Mouse (Mus musculus) kidney, postnatal 0 days (tissue): ENCODE measurements around the gene Trim72. TPM values are rescaled to one million over a fixed set of nuclear protein-coding genes. Genes with fewer than 3 reads are reported as not detected.
A peak's percentile ranks its signal among the peaks of the same experiment; 100 is the strongest.

ENCODE experiments used
- ATAC-seq: fragments of 200-750 bp; cut with Nextera tagmentation; replicated peaks from 2 replicates; pipeline ENCODE4 v1.8.0; 2017; ENCODE audit warnings: low read depth, moderate number of reproducible peaks, moderate TSS enrichment, moderate library complexity; ENCODE audit not compliant: low FRiP score
- DNase-seq: peaks from one replicate; pipeline ENCODE4 v3.0.0-alpha.2; 2016; ENCODE audit warnings: low spot score
- H3K27ac ChIP-seq: fragments of 300-500 bp; sonication (generic); 2 replicates; pipeline ENCODE4 v1.5.1; 2014; ENCODE audit warnings: mild to moderate bottlenecking
- H3K27me3 ChIP-seq: fragments of 300-500 bp; sonication (generic); 2 replicates; pipeline ENCODE4 v1.6.1; 2014; ENCODE audit warnings: low read length, mixed read lengths; ENCODE audit not compliant: insufficient read depth
- H3K36me3 ChIP-seq: fragments of 300-500 bp; sonication (generic); 2 replicates; pipeline ENCODE4 v1.6.1; 2014; ENCODE audit warnings: low read length, mixed read lengths; ENCODE audit not compliant: insufficient read depth
- H3K4me1 ChIP-seq: fragments of 300-500 bp; sonication (generic); replicated peaks from 2 replicates; pipeline ENCODE4 v1.6.1; 2014; ENCODE audit warnings: antibody characterized with exemption, low read length, mixed read lengths; ENCODE audit not compliant: insufficient read depth
- H3K4me2 ChIP-seq: fragments of 300-500 bp; sonication (generic); 2 replicates; pipeline ENCODE4 v1.6.1; 2014; ENCODE audit warnings: mild to moderate bottlenecking, low read length, moderate library complexity, mixed read lengths
- H3K4me3 ChIP-seq: fragments of 300-500 bp; sonication (generic); replicated peaks from 2 replicates; pipeline ENCODE4 v1.5.1; 2014; ENCODE audit warnings: low read depth, low read length
- H3K9ac ChIP-seq: fragments of 300-500 bp; sonication (generic); 2 replicates; pipeline ENCODE4 v1.6.1; 2014; ENCODE audit warnings: low read depth, low read length
- H3K9me3 ChIP-seq: fragments of 300-500 bp; sonication (generic); replicated peaks from 2 replicates; pipeline ENCODE4 v1.6.1; 2016; ENCODE audit warnings: low read length, inconsistent platforms, mixed read lengths
- CTCF ChIP-seq: IDR thresholded peaks from 2 replicates; pipeline ENCODE4 v1.5.1; 2016; ENCODE audit warnings: antibody characterized with exemption, low read depth, mild to moderate bottlenecking, moderate library complexity
- WGBS: fragments of 180-500 bp; shearing (Covaris S2); extraction: QIAGEN DNeasy Blood & Tissue Kit; methylation state at CpG from one replicate; pipeline ENCODE4 v1.1.7; 2014; 5-methylcytosine and 5-hydroxymethylcytosine counted together
- polyA plus RNA-seq: library from polyadenylated mRNA; unstranded; fragments of >200 nt; fragmentation: Nextera tagmentation; extraction: Ambion mirVana; gene quantifications from 2 replicates; pipeline ENCODE4 v1.2.1, GENCODE M21; 2015

The Trim72 gene
- polyA plus RNA-seq, 1 experiment from 2014 or later, result 0.11 TPM

GRCm38 (mm10) chr7:128018275-128018674 is 14.5 kb downstream of the Trim72 start:
- no peak for ATAC-seq
- Histone ChIP-seq H3K27ac (no peak overlapping the region), H3K27me3 (no peaks in the 10 kb centered on the region), H3K9ac (no peak overlapping the region), H3K9me3 (no peaks in the 10 kb centered on the region), H3K4me2 (no peak overlapping the region), H3K4me3 (no peak overlapping the region), H3K36me3 (no peaks in the 10 kb centered on the region), H3K4me1 (no peaks in the 10 kb centered on the region)
- WGBS, result 92% methylated on average over 3 of the region's 3 CpGs
- TF ChIP-seq CTCF, result no peak
- DNase-seq, result no peak

- no peak for TF ChIP-seq CTCF
- Histone ChIP-seq H3K4me1 (no peaks in the 10 kb centered on the region), H3K4me2 (no peak overlapping the region), H3K9me3 (no peaks in the 10 kb centered on the region), H3K27ac (no peak overlapping the region), H3K9ac (no peak overlapping the region), H3K36me3 (no peaks in the 10 kb centered on the region), H3K4me3 (no peak overlapping the region), H3K27me3 (no peaks in the 10 kb centered on the region)
- ATAC-seq (no peak), DNase-seq (no peak)
- 77% methylated on average over 2 of the region's 2 CpGs for WGBS
These were observed 15.4 kb downstream of the Trim72 start for GRCm38 (mm10) chr7:128019187-128019586.

- Histone ChIP-seq H3K36me3 (no peaks in the 10 kb centered on the region), H3K27me3 (no peaks in the 10 kb centered on the region), H3K4me3 (no peak overlapping the region), H3K27ac (no peak overlapping the region), H3K4me2 (no peak overlapping the region), H3K4me1 (no peaks in the 10 kb centered on the region), H3K9ac (no peak overlapping the region), H3K9me3 (no peaks in the 10 kb centered on the region)
- peak; percentile 48; the same call in 1 of the 2 replicates for TF ChIP-seq CTCF
- 67% methylated on average over 8 of the region's 8 CpGs for WGBS
- DNase-seq, result no peak
- ATAC-seq, result no peak
These were observed 19.2 kb downstream of the Trim72 start for GRCm38 (mm10) chr7:128022974-128023373.

GRCm38 (mm10) chr7:128023565-128023964 is 19.8 kb downstream of the Trim72 start:
- ATAC-seq, result no peak
- H3K27me3 ChIP-seq, result no peaks in the 10 kb centered on the region
- H3K9ac ChIP-seq, result no peak overlapping the region
- H3K27ac ChIP-seq, result no peak overlapping the region
- H3K36me3 ChIP-seq, result no peaks in the 10 kb centered on the region
- H3K4me1 ChIP-seq, result no peaks in the 10 kb centered on the region
- TF ChIP-seq CTCF, result no peak
- H3K9me3 ChIP-seq, result no peaks in the 10 kb centered on the region
- H3K4me2 ChIP-seq, result no peak overlapping the region
- DNase-seq, result no peak
- no peak overlapping the region for H3K4me3 ChIP-seq
- 85% methylated on average over 4 of the region's 4 CpGs for whole genome bisulfite sequencing

GRCm38 (mm10) chr7:128024364-128024763 is 20.6 kb downstream of the Trim72 start:
- WGBS, result 87% methylated on average over 9 of the region's 9 CpGs
- no peak for DNase-seq
- no peak overlapping the region for H3K9ac ChIP-seq

DNA sequence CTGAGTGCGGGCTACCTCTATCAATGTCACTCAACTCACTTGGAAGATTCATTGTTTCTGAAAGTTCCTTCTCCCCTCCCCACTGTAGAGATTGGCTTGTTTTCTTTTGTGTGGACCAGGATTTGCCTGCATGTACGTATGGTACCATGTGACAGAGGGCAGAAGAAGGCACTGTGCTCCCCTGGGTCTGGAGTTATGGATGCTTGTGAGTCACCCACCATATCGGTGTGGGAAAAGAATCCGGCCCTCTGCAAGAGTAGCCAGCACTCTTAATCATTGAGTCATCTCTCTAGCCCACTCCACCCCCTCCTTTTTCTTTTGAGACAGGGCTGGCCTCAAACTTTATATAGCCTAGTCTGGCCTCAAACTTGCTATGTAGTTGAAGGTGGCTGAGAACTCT is 21.2 kb downstream of the Trim72 start:
- no peak for TF ChIP-seq CTCF
- no peak overlapping the region for H3K4me3 ChIP-seq
- ATAC-seq, result no peak
- H3K27me3 ChIP-seq, result no peaks in the 10 kb centered on the region
- WGBS, result 72% methylated on average over 4 of the region's 4 CpGs
- no peaks in the 10 kb centered on the region for H3K4me1 ChIP-seq
- no peaks in the 10 kb centered on the region for H3K36me3 ChIP-seq
- H3K27ac ChIP-seq, result no peak overlapping the region
- H3K9me3 ChIP-seq, result no peaks in the 10 kb centered on the region
- H3K4me2 ChIP-seq, result no peak overlapping the region
- no peak for DNase-seq
- no peak overlapping the region for H3K9ac ChIP-seq

More at GRCm38 (mm10) chr7:128024364-128024763, 20.6 kb downstream of the Trim72 start:
- TF ChIP-seq CTCF, result no peak
- no peak overlapping the region for H3K4me3 ChIP-seq
- H3K36me3 ChIP-seq, result no peaks in the 10 kb centered on the region
- H3K4me2 ChIP-seq, result no peak overlapping the region
- no peaks in the 10 kb centered on the region for H3K9me3 ChIP-seq
- no peaks in the 10 kb centered on the region for H3K27me3 ChIP-seq
- ATAC-seq, result no peak
- H3K4me1 ChIP-seq, result no peaks in the 10 kb centered on the region
- no peak overlapping the region for H3K27ac ChIP-seq

DNA sequence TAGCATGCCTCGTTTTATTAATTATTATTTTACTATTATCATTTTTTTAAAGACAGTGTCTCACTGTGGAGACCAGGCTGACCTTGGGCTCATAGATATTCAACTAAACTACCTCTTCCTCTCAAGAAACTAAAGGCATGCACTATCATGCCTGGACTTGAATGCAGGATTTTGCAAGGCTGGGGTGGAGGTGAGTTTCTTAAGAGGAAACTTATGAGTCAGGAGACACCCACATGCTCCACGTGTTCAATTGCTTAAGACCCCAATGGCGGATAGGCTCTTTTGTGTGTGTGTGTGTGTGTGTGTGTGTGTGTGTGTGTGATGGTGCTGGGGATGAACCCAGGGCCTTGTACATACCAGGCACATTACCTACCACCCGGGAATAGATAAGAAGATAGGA is 21.6 kb downstream of the Trim72 start:
- Histone ChIP-seq H3K9me3 (no peaks in the 10 kb centered on the region), H3K9ac (no peak overlapping the region), H3K27ac (no peak overlapping the region), H3K4me3 (no peak overlapping the region), H3K4me2 (no peak overlapping the region), H3K36me3 (no peaks in the 10 kb centered on the region), H3K27me3 (no peaks in the 10 kb centered on the region), H3K4me1 (no peaks in the 10 kb centered on the region)
- DNase-seq (no peak), ATAC-seq (no peak)
- no peak for TF ChIP-seq CTCF
- 83% methylated on average over 4 of the region's 4 CpGs for WGBS
